Mouse (Mus musculus): ENCODE measurements around the gene Hist1h4j. TPM values are rescaled to one million over a fixed set of nuclear protein-coding genes. Genes with fewer than 3 reads are reported as not detected.

Gene Hist1h4j
- total and polyA plus RNA-seq, 3 experiments, result 1.8 to 936 (median 27.8) TPM

DNA sequence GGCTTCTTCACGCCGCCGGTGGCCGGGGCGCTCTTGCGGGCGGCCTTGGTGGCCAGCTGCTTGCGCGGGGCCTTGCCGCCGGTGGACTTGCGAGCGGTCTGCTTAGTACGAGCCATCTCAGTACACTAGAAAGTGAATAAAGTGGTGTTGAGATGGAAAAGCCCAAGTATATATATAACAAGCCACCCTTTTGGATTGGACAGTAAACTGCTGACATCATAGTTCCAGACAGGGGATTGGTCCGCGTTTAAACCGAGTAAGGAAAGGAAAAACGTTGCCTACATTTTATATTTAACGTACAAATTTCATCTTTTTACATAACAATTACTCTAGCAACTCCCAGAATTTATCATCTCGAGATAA lies 48.4 kb downstream of the Hist1h4j start, which contains the start of gene Hist1h3i:
Gene Hist1h3i (minus strand): TSS at position 116 of the 363 bp plus-strand sequence.
- Histone ChIP-seq H3K4me1 (ENCODE audit: control insufficient read depth in 1 of 2, insufficient read depth in 2 of 2) (peaks cover 0 to 29% of the 10 kb centered on the region in 2 experiments; a peak in 3 of 4 replicates), H3K4me2 (ENCODE audit: insufficient read depth, low read depth, poor library complexity, severe bottlenecking) (peak within 1 kb of the TSS; percentile 72), H3K27ac (ENCODE audit: insufficient read depth, low read depth) (peak within 1 kb of the TSS; percentile 94), H3K4me3 (replicated peaks in 1 of 3; ENCODE audit: low read depth in 2 of 3, low read length in 2 of 3, poor library complexity in 1 of 3) (peak within 1 kb of the TSS; percentile 29 to 59 (median 43)), H3K79me2 (replicated peaks; ENCODE audit: control insufficient read depth, extremely low read depth, insufficient read depth, poor library complexity, severe bottlenecking) (no peaks in the 10 kb centered on the region), H3K9me3 (replicated peaks; ENCODE audit: low read length) (no peaks in the 10 kb centered on the region), H3K27me3 (replicated peaks) (no peaks in the 10 kb centered on the region), H3K36me3 (replicated peaks in 1 of 2; ENCODE audit: control insufficient read depth in 1 of 2, insufficient read depth in 1 of 2, low read length in 1 of 2) (no peaks in the 10 kb centered on the region), H3K9ac (ENCODE audit: insufficient read depth, low read depth) (peak within 1 kb of the TSS; percentile 83)
- in situ Hi-C loops (cut with MboI; ENCODE audit: low pct_ligation_motif_present, low pct_unique_long_range_greater_than_20kb, low sequenced_read_pairs), result no loop called here
- dilution Hi-C loops (cut with MboI; ENCODE audit: extremely low pct_ligation_motif_present, extremely low pct_unique_long_range_greater_than_20kb, low sequenced_read_pairs), result no loop called here
- TF ChIP-seq ZMIZ1 (IDR thresholded peaks at IDR 0.05; ENCODE audit: low read depth, low read length) (peak; percentile 99), ZNF384 (IDR thresholded peaks at IDR 0.05; ENCODE audit: low read depth, low read length) (no peak), CTCF (conservative IDR thresholded peaks at IDR 0.05 in 1 of 2, IDR thresholded peaks at IDR 0.05 in 1 of 2; ENCODE audit: low read depth in 2 of 2, low read length in 2 of 2) (no peak), POLR2A (IDR thresholded peaks at IDR 0.05; ENCODE audit: low read depth, low read length) (peak; percentile 97), ZC3H11A (IDR thresholded peaks at IDR 0.05; ENCODE audit: low read depth, low read length) (no peak), E2F4 (IDR thresholded peaks at IDR 0.05; ENCODE audit: insufficient replicate concordance, low read depth, low read length) (no peak), JUN (IDR thresholded peaks at IDR 0.05; ENCODE audit: insufficient read depth, low read depth, low read length) (no peak), CHD1 (IDR thresholded peaks at IDR 0.05; ENCODE audit: low read depth, low read length) (peak; percentile 70; the same call in 1 of the 2 replicates), MAFK (IDR thresholded peaks at IDR 0.05; ENCODE audit: insufficient replicate concordance, low read length) (peak; percentile 62; the same call in 1 of the 2 replicates), ZKSCAN1 (IDR thresholded peaks at IDR 0.05; ENCODE audit: borderline replicate concordance, low read depth, low read length) (no peak), CHD2 (IDR thresholded peaks at IDR 0.05; ENCODE audit: low read length) (peak; percentile 79), POLR2AphosphoS2 (IDR thresholded peaks at IDR 0.05; ENCODE audit: low read depth, low read length) (peak; percentile 62), UBTF (IDR thresholded peaks at IDR 0.05; ENCODE audit: low read depth, low read length) (0 out of 2 replicates have a peak, but pooled peaks have one; percentile 72), NELFE (IDR thresholded peaks at IDR 0.05; ENCODE audit: low read depth, low read length) (peak; percentile 99), HCFC1 (IDR thresholded peaks at IDR 0.05; ENCODE audit: low read depth, low read length) (peak; percentile 35), TBP (conservative IDR thresholded peaks at IDR 0.05; ENCODE audit: low read depth, low read length) (peak; percentile 99), TCF12 (IDR thresholded peaks at IDR 0.05; ENCODE audit: low read depth, low read length) (peak; percentile 77), GABPA (IDR thresholded peaks at IDR 0.05; ENCODE audit: insufficient replicate concordance, low read depth, low read length) (no peak)
- peak; percentile 92 for DNase-seq (ENCODE audit: extremely low read depth)

- H3K9ac ChIP-seq (ENCODE audit: insufficient read depth, low read depth), result peak overlapping the region; percentile 37
- peaks cover 0 to 33% of the 10 kb centered on the region in 2 experiments; a peak in 3 of 4 replicates for H3K4me1 ChIP-seq (ENCODE audit: control insufficient read depth in 1 of 2, insufficient read depth in 2 of 2)
- no peaks in the 10 kb centered on the region for H3K9me3 ChIP-seq (replicated peaks; ENCODE audit: low read length)
- DNase-seq (ENCODE audit: extremely low read depth), result peak; percentile 65
- in situ Hi-C loops (cut with MboI; ENCODE audit: low pct_ligation_motif_present, low pct_unique_long_range_greater_than_20kb, low sequenced_read_pairs), result no loop called here
- peak overlapping the region; percentile 72 for H3K4me2 ChIP-seq (ENCODE audit: insufficient read depth, low read depth, poor library complexity, severe bottlenecking)
- TF ChIP-seq POLR2A (IDR thresholded peaks at IDR 0.05; ENCODE audit: low read depth, low read length) (no peak), KAT2A (IDR thresholded peaks at IDR 0.05; ENCODE audit: insufficient replicate concordance, low read length) (no peak), MAZ (IDR thresholded peaks at IDR 0.05; ENCODE audit: low read depth, low read length) (no peak), MAFK (IDR thresholded peaks at IDR 0.05; ENCODE audit: insufficient replicate concordance, low read length) (no peak), NELFE (IDR thresholded peaks at IDR 0.05; ENCODE audit: low read depth, low read length) (no peak), ZKSCAN1 (IDR thresholded peaks at IDR 0.05; ENCODE audit: borderline replicate concordance, low read depth, low read length) (no peak), CTCF (conservative IDR thresholded peaks at IDR 0.05 in 1 of 2, IDR thresholded peaks at IDR 0.05 in 1 of 2; ENCODE audit: low read depth in 2 of 2, low read length in 2 of 2) (no peak), UBTF (IDR thresholded peaks at IDR 0.05; ENCODE audit: low read depth, low read length) (no peak), PAX5 (IDR thresholded peaks at IDR 0.05; ENCODE audit: low read length) (no peak), JUN (IDR thresholded peaks at IDR 0.05; ENCODE audit: insufficient read depth, low read depth, low read length) (no peak), EP300 (IDR thresholded peaks at IDR 0.05; ENCODE audit: low read length) (no peak), MEF2A (IDR thresholded peaks at IDR 0.05; ENCODE audit: borderline replicate concordance, low read depth, low read length) (no peak), IRF4 (IDR thresholded peaks at IDR 0.05; ENCODE audit: low read depth, low read length) (peak; percentile 34; the same call in 1 of the 2 replicates), E2F4 (IDR thresholded peaks at IDR 0.05; ENCODE audit: insufficient replicate concordance, low read depth, low read length) (peak; percentile 97), ZNF384 (IDR thresholded peaks at IDR 0.05; ENCODE audit: low read depth, low read length) (peak; percentile 40; the same call in 1 of the 2 replicates), RAD21 (IDR thresholded peaks at IDR 0.05; ENCODE audit: low read depth, low read length) (no peak), SMC3 (IDR thresholded peaks at IDR 0.05; ENCODE audit: low read depth, low read length) (no peak), USF1 (IDR thresholded peaks at IDR 0.05; ENCODE audit: low read depth, low read length) (no peak), JUND (conservative IDR thresholded peaks at IDR 0.05; ENCODE audit: low read depth, low read length) (no peak), ZMIZ1 (IDR thresholded peaks at IDR 0.05; ENCODE audit: low read depth, low read length) (no peak), HCFC1 (IDR thresholded peaks at IDR 0.05; ENCODE audit: low read depth, low read length) (no peak)
- H3K4me3 ChIP-seq (replicated peaks in 1 of 3; ENCODE audit: low read depth in 2 of 3, low read length in 2 of 3, poor library complexity in 1 of 3), result peak overlapping the region in 1 of 3 experiments; percentile 25
- H3K79me2 ChIP-seq (replicated peaks; ENCODE audit: control insufficient read depth, extremely low read depth, insufficient read depth, poor library complexity, severe bottlenecking), result no peaks in the 10 kb centered on the region
- H3K27me3 ChIP-seq (replicated peaks), result no peaks in the 10 kb centered on the region
- dilution Hi-C loops (cut with MboI; ENCODE audit: extremely low pct_ligation_motif_present, extremely low pct_unique_long_range_greater_than_20kb, low sequenced_read_pairs), result no loop called here
- no peaks in the 10 kb centered on the region for H3K36me3 ChIP-seq (replicated peaks in 1 of 2; ENCODE audit: control insufficient read depth in 1 of 2, insufficient read depth in 1 of 2, low read length in 1 of 2)
- H3K27ac ChIP-seq (ENCODE audit: insufficient read depth, low read depth), result peak overlapping the region; percentile 85
Observed at GRCm38 (mm10) chr13:21783734-21784161, 48.9 kb downstream of the Hist1h4j start.

All from CH12.LX (cell line).